Mouse (Mus musculus): ENCODE results near the gene Ano8. TPM values are rescaled to one million over a fixed set of nuclear protein-coding genes. Genes with fewer than 3 reads are reported as not detected.

Gene Ano8
- polyA plus RNA-seq, 1 experiment from 2014 or later: 3.7 TPM

Other genes with a start within 250 kb of the Ano8 start
- gene Myo9b, start 213.2 kb downstream of the Ano8 start, polyA plus RNA-seq (2015; fragmentation: Nextera tagmentation; extraction: Ambion mirVana): 24.0 and 27.0 TPM in 2 replicates
- 47.2 and 48.6 TPM in 2 replicates for gene Haus8, start 213.0 kb downstream of the Ano8 start, polyA plus RNA-seq (2015; fragmentation: Nextera tagmentation; extraction: Ambion mirVana)
- gene Use1, start 119.1 kb downstream of the Ano8 start, polyA plus RNA-seq (2015; fragmentation: Nextera tagmentation; extraction: Ambion mirVana): 100 and 121 TPM in 2 replicates
- 7.1 and 8.5 TPM in 2 replicates for gene Ocel1, start 114.7 kb downstream of the Ano8 start, polyA plus RNA-seq (2015; fragmentation: Nextera tagmentation; extraction: Ambion mirVana)
- 59.0 and 61.2 TPM in 2 replicates for gene Nr2f6, start 104.0 kb downstream of the Ano8 start, polyA plus RNA-seq (2015; fragmentation: Nextera tagmentation; extraction: Ambion mirVana)
- gene Ushbp1, start 90.2 kb downstream of the Ano8 start, polyA plus RNA-seq (2015; fragmentation: Nextera tagmentation; extraction: Ambion mirVana): 11.6 and 12.7 TPM in 2 replicates
- gene Babam1, start 89.1 kb downstream of the Ano8 start, polyA plus RNA-seq (2015; fragmentation: Nextera tagmentation; extraction: Ambion mirVana): 96.7 and 106 TPM in 2 replicates
- 33.1 and 33.7 TPM in 2 replicates for gene Ankle1, start 80.0 kb downstream of the Ano8 start, polyA plus RNA-seq (2015; fragmentation: Nextera tagmentation; extraction: Ambion mirVana)
- 73.2 and 77.0 TPM in 2 replicates for gene Abhd8, start 22.3 kb downstream of the Ano8 start, polyA plus RNA-seq (2015; fragmentation: Nextera tagmentation; extraction: Ambion mirVana)
- gene Mrpl34, start 21.0 kb downstream of the Ano8 start, polyA plus RNA-seq (2015; fragmentation: Nextera tagmentation; extraction: Ambion mirVana): 115 and 122 TPM in 2 replicates
- 105 and 112 TPM in 2 replicates for gene Dda1, start 16.8 kb downstream of the Ano8 start, polyA plus RNA-seq (2015; fragmentation: Nextera tagmentation; extraction: Ambion mirVana)
- gene Gtpbp3, start 2.1 kb upstream of the Ano8 start, polyA plus RNA-seq (2015; fragmentation: Nextera tagmentation; extraction: Ambion mirVana): 15.9 and 17.3 TPM in 2 replicates
- gene Plvap, start 25.8 kb upstream of the Ano8 start, polyA plus RNA-seq (2015; fragmentation: Nextera tagmentation; extraction: Ambion mirVana): 61.4 and 62.8 TPM in 2 replicates
- 2.4 and 3.0 TPM in 2 replicates for gene Ccdc194, start 39.7 kb upstream of the Ano8 start, polyA plus RNA-seq (2015; fragmentation: Nextera tagmentation; extraction: Ambion mirVana)
- 34.8 and 35.5 TPM in 2 replicates for gene Bst2, start 51.5 kb upstream of the Ano8 start, polyA plus RNA-seq (2015; fragmentation: Nextera tagmentation; extraction: Ambion mirVana)
- gene Mvb12a, start 57.0 kb upstream of the Ano8 start, polyA plus RNA-seq (2015; fragmentation: Nextera tagmentation; extraction: Ambion mirVana): 86.8 and 92.9 TPM in 2 replicates
- gene Tmem221, start 72.9 kb upstream of the Ano8 start, polyA plus RNA-seq (2015; fragmentation: Nextera tagmentation; extraction: Ambion mirVana): 1.2 and 1.7 TPM in 2 replicates
- gene Nxnl1, start 80.6 kb upstream of the Ano8 start, polyA plus RNA-seq (2015; fragmentation: Nextera tagmentation; extraction: Ambion mirVana): 0.13 and 0.18 TPM in 2 replicates
- 51.1 and 55.7 TPM in 2 replicates for gene Slc27a1, start 82.9 kb upstream of the Ano8 start, polyA plus RNA-seq (2015; fragmentation: Nextera tagmentation; extraction: Ambion mirVana)
- 220 and 229 TPM in 2 replicates for gene Pgls, start 106.2 kb upstream of the Ano8 start, polyA plus RNA-seq (2015; fragmentation: Nextera tagmentation; extraction: Ambion mirVana)
- gene Fam129c, start 111.7 kb upstream of the Ano8 start, polyA plus RNA-seq (2015; fragmentation: Nextera tagmentation; extraction: Ambion mirVana): 3.1 and 4.7 TPM in 2 replicates
- 94.6 and 98.9 TPM in 2 replicates for gene Colgalt1, start 125.0 kb upstream of the Ano8 start, polyA plus RNA-seq (2015; fragmentation: Nextera tagmentation; extraction: Ambion mirVana)
- gene Unc13a, start 185.8 kb upstream of the Ano8 start, polyA plus RNA-seq (2015; fragmentation: Nextera tagmentation; extraction: Ambion mirVana): 1.2 and 2.0 TPM in 2 replicates
- 5.3 and 6.3 TPM in 2 replicates for gene Jak3, start 190.3 kb upstream of the Ano8 start, polyA plus RNA-seq (2015; fragmentation: Nextera tagmentation; extraction: Ambion mirVana)
- 1.1 TPM in 2 replicates for gene Insl3, start 203.3 kb upstream of the Ano8 start, polyA plus RNA-seq (2015; fragmentation: Nextera tagmentation; extraction: Ambion mirVana)
- 1.1 and 1.4 TPM in 2 replicates for gene B3gnt3, start 215.8 kb upstream of the Ano8 start, polyA plus RNA-seq (2015; fragmentation: Nextera tagmentation; extraction: Ambion mirVana)
- gene Fcho1, start 239.8 kb upstream of the Ano8 start, polyA plus RNA-seq (2015; fragmentation: Nextera tagmentation; extraction: Ambion mirVana): 8.1 and 9.8 TPM in 2 replicates